Mouse (Mus musculus) bone marrow, adult 2 months (tissue): ENCODE measurements around the gene Map1s.

Experiments used
- CTCF ChIP-seq: fragments of 200-500 bp; IDR thresholded peaks from 2 replicates; pipeline ENCODE4 v1.5.1; 2011; ENCODE audit warnings: low read length, control low read depth; ENCODE audit not compliant: control insufficient read depth, insufficient read depth
- POLR2A ChIP-seq: fragments of 200-500 bp; IDR thresholded peaks from 2 replicates; pipeline ENCODE4 v1.6.1; 2011; ENCODE audit warnings: low read depth, mild to moderate bottlenecking, control low read depth, low read length, borderline replicate concordance; ENCODE audit not compliant: control insufficient read depth

- TF ChIP-seq CTCF (no peak), POLR2A (no peak)
Observed at GRCm38 (mm10) chr8:70885612-70886011, 20.1 kb upstream of the Map1s start.
